Mouse (Mus musculus) left cerebral cortex, adult 9 months (tissue): ENCODE measurements around the gene Tgfbr3l.
A peak's percentile ranks its signal among the peaks of the same experiment; 100 is the strongest.
"Not testable (repeated sequence)": the region's sequence is repeated elsewhere in the genome, so short reads cannot be mapped to it uniquely, and the experiment has no call there.

Experiments used
- DNase-seq, 2 experiments: peaks; one replicate each; pipeline ENCODE4 v3.0.0; 2022; ENCODE audit warnings: low spot score in 2 of 2

The Tgfbr3l gene

GRCm38 (mm10) chr8:4237814-4238433, 10.1 kb upstream of the Tgfbr3l start:
- no peak for DNase-seq

- DNase-seq, result peak; percentile 99 to 100
These were observed 9.4 kb upstream of the Tgfbr3l start, which contains the start of the genes Map2k7 and Gm49320 for GRCm38 (mm10) chr8:4238434-4239192. Map2k7 (plus strand) TSS chr8:4238740. Gm49320 (plus strand) TSS chr8:4238865.

- DNase-seq, result peak in 1 of 2 experiments; percentile 64
These were observed 8.7 kb upstream of the Tgfbr3l start for GRCm38 (mm10) chr8:4239193-4239890.

- no peak for DNase-seq
These were observed 3.0 kb upstream of the Tgfbr3l start for GRCm38 (mm10) chr8:4245061-4245460.

- no peak for DNase-seq
These were observed 2.3 kb upstream of the Tgfbr3l start for GRCm38 (mm10) chr8:4245737-4246136.

GRCm38 (mm10) chr8:4247241-4247640, 773 bp upstream of the Tgfbr3l start:
- no peak for DNase-seq

- no peak for DNase-seq
These were observed 1.2 kb downstream of the Tgfbr3l start for GRCm38 (mm10) chr8:4249213-4249612.

- peak; percentile 74 to 86 for DNase-seq
These were observed 2.4 kb downstream of the Tgfbr3l start for GRCm38 (mm10) chr8:4250306-4250970.

GRCm38 (mm10) chr8:4252116-4252760, 4.2 kb downstream of the Tgfbr3l start:
- DNase-seq, result no peak

- peak; percentile 85 to 94 for DNase-seq
These were observed 5.2 kb downstream of the Tgfbr3l start, which contains the start of gene Snapc2 for GRCm38 (mm10) chr8:4252934-4253841. Snapc2 (plus strand) TSS chr8:4253080.

GRCm38 (mm10) chr8:4254001-4254400, 6.0 kb downstream of the Tgfbr3l start:
- DNase-seq, result peak in 1 of 2 experiments; percentile 72

GRCm38 (mm10) chr8:4255471-4255870, 7.5 kb downstream of the Tgfbr3l start:
- DNase-seq, result not testable (repeated sequence)

- peak; percentile 88 to 91 for DNase-seq
These were observed 8.9 kb downstream of the Tgfbr3l start for GRCm38 (mm10) chr8:4256911-4257310.

GRCm38 (mm10) chr8:4257350-4257749, 9.3 kb downstream of the Tgfbr3l start:
- DNase-seq, result no peak

- peak in 1 of 2 experiments; percentile 84 for DNase-seq
These were observed 10.2 kb downstream of the Tgfbr3l start for GRCm38 (mm10) chr8:4258233-4258632.

GRCm38 (mm10) chr8:4258678-4259077, 10.7 kb downstream of the Tgfbr3l start:
- peak in 1 of 2 experiments; percentile 60 for DNase-seq

- peak; percentile 90 to 91 for DNase-seq
These were observed 11.3 kb downstream of the Tgfbr3l start, which contains the start of gene Ctxn1 for GRCm38 (mm10) chr8:4259125-4259804. Ctxn1 (minus strand) TSS chr8:4259274.

- DNase-seq, result no peak
These were observed 11.8 kb downstream of the Tgfbr3l start for GRCm38 (mm10) chr8:4259805-4260170.

GRCm38 (mm10) chr8:4263105-4263791, 15.2 kb downstream of the Tgfbr3l start:
- no peak for DNase-seq
